14 mouse cellular contexts compared by ENCODE assay signal in the genomic region with DNA sequence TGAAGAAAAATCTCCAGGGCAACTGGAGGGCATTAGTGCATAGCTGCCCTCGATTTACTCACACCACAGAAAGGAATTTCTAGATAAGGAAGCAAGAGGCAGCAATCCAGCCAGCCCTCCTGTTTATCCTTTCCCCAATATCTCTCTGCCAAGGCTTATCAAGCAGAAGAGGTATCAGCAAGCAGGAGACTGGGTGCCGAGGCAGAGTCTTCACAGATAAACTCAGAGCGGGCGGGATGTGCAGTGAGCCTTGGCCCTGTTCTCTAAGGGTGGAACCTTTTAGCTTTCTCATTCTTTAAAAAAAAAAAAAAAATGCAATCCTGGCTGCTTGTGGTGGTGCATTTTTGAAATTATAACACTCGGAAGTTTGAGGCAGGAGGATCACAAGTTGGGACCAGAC. TPM values are rescaled to one million over a fixed set of nuclear protein-coding genes. Genes with fewer than 3 reads are reported as not detected.
A peak's percentile ranks its signal among the peaks of the same experiment; 100 is the strongest.
DNase-seq lines count a peak whose midpoint lies in the region; ATAC-seq and TF ChIP-seq lines count a peak whose summit lies in the region.
"Had no signal": no experiment of that assay in that cellular context is flagged by ENCODE, and none has a peak within 500 bp of the region (broad histone marks: within the 10 kb centered on the region; RNA-seq: fewer than 3 reads in every experiment).

No protein-coding gene starts in this region.

- no peak overlapping the region for H3K4me2 ChIP-seq in lung, embryonic 14.5 days
- H3K4me2 ChIP-seq in heart, embryonic 15.5 days: peak overlapping the region; percentile 12; the same call in 1 of the 2 replicates
- H3K4me2 ChIP-seq in liver, embryonic 16.5 days (ENCODE audit: low read depth, low read length): peak overlapping the region; percentile 59
- H3K4me2 ChIP-seq in midbrain, embryonic 16.5 days (ENCODE audit: low read length): no peak overlapping the region
- H3K4me2 ChIP-seq: neural tube, embryonic 13.5 days had no signal

- H3K27me3 ChIP-seq in lung, embryonic 14.5 days (ENCODE audit: insufficient read depth, low read length): no peaks in the 10 kb centered on the region
- H3K27me3 ChIP-seq in heart, embryonic 15.5 days: no peaks in the 10 kb centered on the region
- H3K27me3 ChIP-seq in liver, embryonic 16.5 days (ENCODE audit: control insufficient read depth, insufficient read depth, low read depth, low read length): no peaks in the 10 kb centered on the region
- no peaks in the 10 kb centered on the region for H3K27me3 ChIP-seq in midbrain, embryonic 16.5 days (ENCODE audit: control insufficient read depth, insufficient read depth, low read depth, low read length)
- H3K27me3 ChIP-seq: neural tube, embryonic 13.5 days had no signal

- H3K4me1 ChIP-seq in lung, embryonic 14.5 days (ENCODE audit: insufficient read depth): no peaks in the 10 kb centered on the region; the same call in 1 of the 2 replicates
- H3K4me1 ChIP-seq in heart, embryonic 15.5 days (replicated peaks): peaks cover 27% of the 10 kb centered on the region
- peaks cover 69% of the 10 kb centered on the region for H3K4me1 ChIP-seq in liver, embryonic 16.5 days (ENCODE audit: control insufficient read depth, low read depth, low read length)
- H3K4me1 ChIP-seq in midbrain, embryonic 16.5 days (ENCODE audit: control insufficient read depth, insufficient read depth, low read length): no peaks in the 10 kb centered on the region
- H3K4me1 ChIP-seq: forebrain, embryonic 10.5 days; neural tube, embryonic 13.5 days had no signal

- 45% methylated on average over 5 of the region's 5 CpGs for WGBS in lung, embryonic 14.5 days
- WGBS in heart, embryonic 15.5 days: 23% methylated on average over 5 of the region's 5 CpGs
- 9% methylated on average over 5 of the region's 5 CpGs for WGBS in liver, embryonic 16.5 days (ENCODE audit: insufficient replicate concordance)
- 92% methylated on average over 5 of the region's 5 CpGs for WGBS in midbrain, embryonic 16.5 days

- no peaks in the 10 kb centered on the region for H3K36me3 ChIP-seq in lung, embryonic 14.5 days (ENCODE audit: insufficient read depth)
- H3K36me3 ChIP-seq in heart, embryonic 15.5 days: no peaks in the 10 kb centered on the region
- H3K36me3 ChIP-seq in liver, embryonic 16.5 days (ENCODE audit: control insufficient read depth, insufficient read depth): peaks cover 2% of the 10 kb centered on the region; the same call in 1 of the 2 replicates
- H3K36me3 ChIP-seq in midbrain, embryonic 16.5 days (ENCODE audit: control insufficient read depth, insufficient read depth, low read length): no peaks in the 10 kb centered on the region
- H3K36me3 ChIP-seq: forebrain, embryonic 10.5 days; neural tube, embryonic 13.5 days had no signal

- no peak for TF ChIP-seq CTCF in lung, embryonic 14.5 days (IDR thresholded peaks at IDR 0.05; ENCODE audit: low read depth)

- no peak overlapping the region for H3K4me3 ChIP-seq in lung, embryonic 14.5 days (ENCODE audit: low read depth, low read length)
- H3K4me3 ChIP-seq in heart, embryonic 15.5 days: no peak overlapping the region
- 0 out of 2 replicates have a peak overlapping the region, but pooled peaks have one; percentile 21 for H3K4me3 ChIP-seq in liver, embryonic 16.5 days (ENCODE audit: low read depth, low read length)
- no peak overlapping the region for H3K4me3 ChIP-seq in midbrain, embryonic 16.5 days (ENCODE audit: low read depth, low read length)
- H3K4me3 ChIP-seq: forebrain, embryonic 10.5 days; neural tube, embryonic 13.5 days had no signal

- peak; percentile 7 for DNase-seq in lung, embryonic 14.5 days
- no peak for DNase-seq in lung, postnatal 4 days
- DNase-seq in c-Kit-positive CD71-positive TER-119-positive erythroid progenitor cells, embryonic 14.5 days (ENCODE audit: low spot score): peak; percentile 81
- no peak for DNase-seq in layer of hippocampus, adult 9-10 months (ENCODE audit: low spot score)
- DNase-seq in cerebellum, adult 9-11 months: no peak
- DNase-seq: embryo, embryonic 11 days; gastrocnemius, postnatal 14 days; kidney, postnatal 4 days had no signal

- no peak overlapping the region for H3K9ac ChIP-seq in lung, embryonic 14.5 days
- H3K9ac ChIP-seq in heart, embryonic 15.5 days: no peak overlapping the region
- peak overlapping the region; percentile 51 for H3K9ac ChIP-seq in liver, embryonic 16.5 days (ENCODE audit: low read depth, low read length)
- no peak overlapping the region for H3K9ac ChIP-seq in midbrain, embryonic 16.5 days (ENCODE audit: low read depth, low read length)
- H3K9ac ChIP-seq: neural tube, embryonic 13.5 days had no signal

- peak; percentile 57 for ATAC-seq in lung, embryonic 14.5 days (ENCODE audit: insufficient read depth)
- no peak for ATAC-seq in heart, embryonic 15.5 days (replicated peaks; ENCODE audit: insufficient number of reproducible peaks, insufficient read depth, low FRiP score, low read depth)
- peak; percentile 85 for ATAC-seq in liver, embryonic 16.5 days (ENCODE audit: low read depth)
- no peak for ATAC-seq in midbrain, embryonic 16.5 days

- 0 out of 2 replicates have a peak overlapping the region, but pooled peaks have one; percentile 33 for H3K27ac ChIP-seq in lung, embryonic 14.5 days (ENCODE audit: low read depth)
- peak overlapping the region; percentile 71 for H3K27ac ChIP-seq in heart, embryonic 15.5 days
- H3K27ac ChIP-seq in liver, embryonic 16.5 days (ENCODE audit: low read length): peak overlapping the region; percentile 93
- H3K27ac ChIP-seq in midbrain, embryonic 16.5 days (ENCODE audit: low read length): no peak overlapping the region
- H3K27ac ChIP-seq: forebrain, embryonic 10.5 days; macrophage; neural tube, embryonic 13.5 days had no signal

- H3K9me3 ChIP-seq in lung, embryonic 14.5 days (ENCODE audit: low read depth, low read length): no peaks in the 10 kb centered on the region
- H3K9me3 ChIP-seq in heart, embryonic 15.5 days (replicated peaks): no peaks in the 10 kb centered on the region
- H3K9me3 ChIP-seq in liver, embryonic 16.5 days (replicated peaks; ENCODE audit: control insufficient read depth, low read length): no peaks in the 10 kb centered on the region
- no peaks in the 10 kb centered on the region for H3K9me3 ChIP-seq in midbrain, embryonic 16.5 days (replicated peaks; ENCODE audit: control insufficient read depth, low read length, poor library complexity, severe bottlenecking)
- H3K9me3 ChIP-seq: forebrain, embryonic 10.5 days; neural tube, embryonic 13.5 days had no signal

RNA-seq across cellular contexts. Expression of gene Man1a, which starts 38.2 kb away (rescaled TPM):
- 4.7 and 4.8 TPM in 2 replicates for polyA plus RNA-seq in lung, embryonic 14.5 days (2014; fragmentation: Nextera tagmentation; extraction: Ambion mirVana)
- 5.3 and 7.0 TPM in 2 replicates for polyA plus RNA-seq in heart, embryonic 15.5 days (2015; fragmentation: Nextera tagmentation; extraction: Ambion mirVana)
- polyA plus RNA-seq in liver, embryonic 16.5 days (2015; fragmentation: Nextera tagmentation; extraction: Ambion mirVana): 12.5 and 14.2 TPM in 2 replicates
- 4.0 and 4.7 TPM in 2 replicates for polyA plus RNA-seq in midbrain, embryonic 16.5 days (2015; fragmentation: Nextera tagmentation; extraction: Ambion mirVana)

Comparison
In these comparisons a context has a peak if more than half of its experiments do, and no peak if none do; other contexts are left out.
1. DNase-seq: peak in lung, embryonic 14.5 days (single experiment) and c-Kit-positive CD71-positive TER-119-positive erythroid progenitor cells, embryonic 14.5 days (single experiment); none in lung, postnatal 4 days (0 of 2), layer of hippocampus, adult 9-10 months (single experiment) and cerebellum, adult 9-11 months (single experiment).
2. ATAC-seq: peak in lung, embryonic 14.5 days (single experiment) and liver, embryonic 16.5 days (single experiment); none in heart, embryonic 15.5 days (single experiment) and midbrain, embryonic 16.5 days (single experiment).
3. H3K4me2 ChIP-seq: peak in heart, embryonic 15.5 days (single experiment) and liver, embryonic 16.5 days (single experiment); none in lung, embryonic 14.5 days (single experiment) and midbrain, embryonic 16.5 days (single experiment).